Mouse (Mus musculus): ENCODE measurements around the gene Ap1b1. TPM values are rescaled to one million over a fixed set of nuclear protein-coding genes. Genes with fewer than 3 reads are reported as not detected.

Gene Ap1b1
- polyA plus RNA-seq, 1 experiment from 2014 or later: 41.8 TPM

GRCm38 (mm10) chr11:5041144-5041780 is 54.6 kb downstream of the Ap1b1 start:
- Histone ChIP-seq H3K9ac (ENCODE audit: low read length) (no peak overlapping the region), H3K4me3 (ENCODE audit: low read depth, low read length) (no peak overlapping the region), H3K27me3 (ENCODE audit: control insufficient read depth, insufficient read depth, low read length) (no peaks in the 10 kb centered on the region), H3K4me1 (replicated peaks; ENCODE audit: control insufficient read depth, insufficient read depth) (no peaks in the 10 kb centered on the region), H3K36me3 (ENCODE audit: control insufficient read depth, insufficient read depth, low read length) (peaks cover 7% of the 10 kb centered on the region; the same call in 1 of the 2 replicates), H3K27ac (replicated peaks) (no peak overlapping the region), H3K9me3 (ENCODE audit: control insufficient read depth, low read length) (no peaks in the 10 kb centered on the region), H3K4me2 (replicated peaks; ENCODE audit: low read depth) (no peak overlapping the region)
- DNase-seq (ENCODE audit: low spot score): no peak
- no peak for ATAC-seq (ENCODE audit: low FRiP score, low TSS enrichment)
- TF ChIP-seq CTCF (IDR thresholded peaks at IDR 0.05; ENCODE audit: low read depth) (no peak), EP300 (optimal IDR thresholded peaks at IDR 0.05) (no peak)
- WGBS: 74% methylated on average over 18 of the region's 18 CpGs

DNA sequence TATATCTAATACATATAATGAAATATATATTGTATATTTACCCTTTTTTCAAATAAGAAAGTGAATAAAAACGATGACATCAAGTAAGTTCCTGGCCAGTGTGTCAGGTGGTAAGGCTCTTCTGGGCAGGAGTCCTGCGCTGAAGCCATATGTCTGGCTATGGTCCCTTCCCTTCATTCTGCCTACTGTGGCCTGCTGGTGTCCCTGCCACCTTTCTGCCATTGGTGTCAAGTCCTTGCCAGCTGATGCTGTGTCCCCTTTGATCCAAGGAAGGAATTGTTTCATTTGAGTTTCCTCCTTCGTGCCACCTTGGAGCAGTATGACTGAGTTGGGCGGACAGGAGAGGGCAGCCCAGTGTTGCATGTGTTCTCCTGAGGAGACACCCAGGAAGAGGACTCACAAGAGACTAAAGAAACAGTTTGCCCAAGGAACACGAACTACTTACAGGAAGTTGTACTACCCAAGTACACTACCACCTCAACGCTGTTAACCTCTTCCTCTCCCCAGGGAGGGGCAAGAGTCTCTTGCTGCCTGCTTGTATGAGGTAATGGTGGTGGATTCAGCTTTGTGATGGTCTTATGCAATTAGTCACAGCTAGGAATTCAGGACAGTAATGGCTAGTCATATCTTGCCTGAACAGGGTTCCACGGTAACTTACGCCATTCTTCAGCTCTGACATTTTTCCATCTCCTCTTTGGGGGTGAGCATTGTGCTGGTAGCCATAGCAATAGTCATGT is 56.2 kb downstream of the Ap1b1 start:
- Histone ChIP-seq H3K9ac (ENCODE audit: low read length) (no peak overlapping the region), H3K36me3 (ENCODE audit: control insufficient read depth, insufficient read depth, low read length) (peaks cover 7% of the 10 kb centered on the region; the same call in 1 of the 2 replicates), H3K4me2 (replicated peaks; ENCODE audit: low read depth) (no peak overlapping the region), H3K4me1 (replicated peaks; ENCODE audit: control insufficient read depth, insufficient read depth) (no peaks in the 10 kb centered on the region), H3K27me3 (ENCODE audit: control insufficient read depth, insufficient read depth, low read length) (no peaks in the 10 kb centered on the region), H3K4me3 (ENCODE audit: low read depth, low read length) (no peak overlapping the region), H3K9me3 (ENCODE audit: control insufficient read depth, low read length) (no peaks in the 10 kb centered on the region), H3K27ac (replicated peaks) (no peak overlapping the region)
- ATAC-seq (ENCODE audit: low FRiP score, low TSS enrichment) (no peak), DNase-seq (ENCODE audit: low spot score) (no peak)
- TF ChIP-seq CTCF (IDR thresholded peaks at IDR 0.05; ENCODE audit: low read depth) (no peak), EP300 (optimal IDR thresholded peaks at IDR 0.05) (no peak)
- WGBS: 86% methylated on average over 8 of the region's 8 CpGs

DNA sequence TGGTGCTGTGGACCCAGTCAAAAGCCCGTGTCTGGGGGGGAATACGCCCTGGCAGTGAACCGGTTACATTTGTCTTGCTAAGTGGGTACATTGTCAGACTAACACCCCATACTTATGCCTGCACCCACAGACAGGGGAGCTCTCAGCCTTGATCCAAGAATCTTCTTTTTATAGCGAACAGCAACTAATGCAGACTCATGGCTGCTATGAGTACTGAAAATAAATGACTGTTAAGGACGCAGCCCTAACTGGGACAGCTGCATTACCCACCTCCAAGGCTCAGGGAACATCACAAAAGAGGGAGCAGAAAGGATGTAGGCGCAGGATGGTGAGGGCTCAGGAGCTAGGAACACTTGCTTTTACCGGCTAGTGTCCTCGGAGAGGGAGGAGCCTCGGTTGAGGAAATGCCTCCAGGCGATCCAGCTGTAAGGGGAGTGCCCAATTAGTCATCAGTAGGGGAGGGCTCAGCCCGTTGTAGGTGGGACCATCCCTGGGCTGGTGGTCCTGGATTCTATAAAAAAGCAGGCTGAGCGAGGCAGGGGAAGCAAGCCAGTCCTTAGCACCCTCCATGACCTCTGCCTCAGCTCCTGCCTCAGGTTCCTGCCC is 59.8 kb downstream of the Ap1b1 start:
- no peaks in the 10 kb centered on the region for H3K4me1 ChIP-seq (replicated peaks; ENCODE audit: control insufficient read depth, insufficient read depth)
- ATAC-seq (ENCODE audit: low FRiP score, low TSS enrichment): peak; percentile 38; the same call in 1 of the 2 replicates
- no peaks in the 10 kb centered on the region for H3K36me3 ChIP-seq (ENCODE audit: control insufficient read depth, insufficient read depth, low read length)
- DNase-seq (ENCODE audit: low spot score): no peak
- no peak for TF ChIP-seq CTCF (IDR thresholded peaks at IDR 0.05; ENCODE audit: low read depth)
- H3K9ac ChIP-seq (ENCODE audit: low read length): no peak overlapping the region
- no peaks in the 10 kb centered on the region for H3K27me3 ChIP-seq (ENCODE audit: control insufficient read depth, insufficient read depth, low read length)
- no peaks in the 10 kb centered on the region for H3K9me3 ChIP-seq (ENCODE audit: control insufficient read depth, low read length)
- H3K4me3 ChIP-seq (ENCODE audit: low read depth, low read length): no peak overlapping the region
- H3K4me2 ChIP-seq (replicated peaks; ENCODE audit: low read depth): no peak overlapping the region
- 44% methylated on average over 12 of the region's 12 CpGs for WGBS
- H3K27ac ChIP-seq (replicated peaks): no peak overlapping the region

GRCm38 (mm10) chr11:5051629-5052028 is 65.0 kb downstream of the Ap1b1 start:
- Histone ChIP-seq H3K4me2 (replicated peaks; ENCODE audit: low read depth) (no peak overlapping the region), H3K9me3 (ENCODE audit: control insufficient read depth, low read length) (no peaks in the 10 kb centered on the region), H3K4me3 (ENCODE audit: low read depth, low read length) (no peak overlapping the region), H3K27me3 (ENCODE audit: control insufficient read depth, insufficient read depth, low read length) (no peaks in the 10 kb centered on the region), H3K4me1 (replicated peaks; ENCODE audit: control insufficient read depth, insufficient read depth) (no peaks in the 10 kb centered on the region), H3K9ac (ENCODE audit: low read length) (no peak overlapping the region), H3K27ac (replicated peaks) (no peak overlapping the region), H3K36me3 (ENCODE audit: control insufficient read depth, insufficient read depth, low read length) (no peaks in the 10 kb centered on the region)
- no peak for DNase-seq (ENCODE audit: low spot score)
- no peak for TF ChIP-seq CTCF (IDR thresholded peaks at IDR 0.05; ENCODE audit: low read depth)
- TF ChIP-seq EP300 (optimal IDR thresholded peaks at IDR 0.05): no peak
- 84% methylated on average over 10 of the region's 10 CpGs for WGBS
- ATAC-seq (ENCODE audit: low FRiP score, low TSS enrichment): no peak

- DNase-seq (ENCODE audit: low spot score): no peak
- Histone ChIP-seq H3K9ac (ENCODE audit: low read length) (no peak overlapping the region), H3K27me3 (ENCODE audit: control insufficient read depth, insufficient read depth, low read length) (no peaks in the 10 kb centered on the region; the same call in 1 of the 2 replicates), H3K4me2 (replicated peaks; ENCODE audit: low read depth) (no peak overlapping the region), H3K4me3 (ENCODE audit: low read depth, low read length) (no peak overlapping the region), H3K27ac (replicated peaks) (no peak overlapping the region), H3K9me3 (ENCODE audit: control insufficient read depth, low read length) (no peaks in the 10 kb centered on the region), H3K36me3 (ENCODE audit: control insufficient read depth, insufficient read depth, low read length) (no peaks in the 10 kb centered on the region), H3K4me1 (replicated peaks; ENCODE audit: control insufficient read depth, insufficient read depth) (no peaks in the 10 kb centered on the region)
- no peak for TF ChIP-seq CTCF (IDR thresholded peaks at IDR 0.05; ENCODE audit: low read depth)
- TF ChIP-seq EP300 (optimal IDR thresholded peaks at IDR 0.05): no peak
- 62% methylated on average over 10 of the region's 10 CpGs for WGBS
- ATAC-seq (ENCODE audit: low FRiP score, low TSS enrichment): no peak
Measured at GRCm38 (mm10) chr11:5052200-5052854, 65.7 kb downstream of the Ap1b1 start.
